Mouse (Mus musculus) hindbrain, embryonic 13.5 days (tissue): ENCODE measurements around the gene Pdzd2. TPM values are rescaled to one million over a fixed set of nuclear protein-coding genes. Genes with fewer than 3 reads are reported as not detected.

Experiments used
- ATAC-seq: fragments of 200-750 bp; cut with Nextera tagmentation; 2 replicates; pipeline ENCODE4 v1.8.0; 2017; ENCODE audit warnings: moderate TSS enrichment; ENCODE audit not compliant: low FRiP score
- H3K27ac ChIP-seq: fragments of 300-500 bp; sonication (generic); 2 replicates; pipeline ENCODE4 v1.5.1; 2015; ENCODE audit warnings: inconsistent platforms, mild to moderate bottlenecking, moderate library complexity
- H3K27me3 ChIP-seq: fragments of 300-500 bp; sonication (generic); 2 replicates; pipeline ENCODE4 v1.6.1; 2015; ENCODE audit warnings: mild to moderate bottlenecking, inconsistent platforms
- H3K36me3 ChIP-seq: fragments of 300-500 bp; sonication (generic); 2 replicates; pipeline ENCODE4 v1.6.1; 2015; ENCODE audit warnings: mild to moderate bottlenecking, inconsistent platforms
- H3K4me1 ChIP-seq: fragments of 300-500 bp; sonication (generic); replicated peaks from 2 replicates; pipeline ENCODE4 v1.6.1; 2015; ENCODE audit warnings: inconsistent platforms
- H3K4me2 ChIP-seq: fragments of 300-500 bp; sonication (generic); 2 replicates; pipeline ENCODE4 v1.6.1; 2015; ENCODE audit warnings: inconsistent platforms, mild to moderate bottlenecking, moderate library complexity
- H3K4me3 ChIP-seq: fragments of 300-500 bp; sonication (generic); 2 replicates; pipeline ENCODE4 v1.5.1; 2015; ENCODE audit warnings: mild to moderate bottlenecking, inconsistent platforms
- H3K9ac ChIP-seq: fragments of 300-500 bp; sonication (generic); 2 replicates; pipeline ENCODE4 v1.6.1; 2015; ENCODE audit warnings: mild to moderate bottlenecking, inconsistent platforms
- H3K9me3 ChIP-seq: fragments of 300-500 bp; sonication (generic); 2 replicates; pipeline ENCODE4 v1.6.1; 2016; ENCODE audit warnings: inconsistent platforms
- whole genome bisulfite sequencing: fragments of 180-500 bp; shearing (Covaris S2); methylation state at CpG from one replicate; pipeline ENCODE4 v1.1.7; 2015; 5-methylcytosine and 5-hydroxymethylcytosine counted together
- polyA plus RNA-seq: library from polyadenylated mRNA; unstranded; fragments of >200 nt; fragmentation: Nextera tagmentation; extraction: Ambion mirVana; gene quantifications from 2 replicates; pipeline ENCODE4 v1.2.1, GENCODE M21; 2015

Gene Pdzd2
- polyA plus RNA-seq, 1 experiment from 2014 or later: 12.3 TPM

DNA sequence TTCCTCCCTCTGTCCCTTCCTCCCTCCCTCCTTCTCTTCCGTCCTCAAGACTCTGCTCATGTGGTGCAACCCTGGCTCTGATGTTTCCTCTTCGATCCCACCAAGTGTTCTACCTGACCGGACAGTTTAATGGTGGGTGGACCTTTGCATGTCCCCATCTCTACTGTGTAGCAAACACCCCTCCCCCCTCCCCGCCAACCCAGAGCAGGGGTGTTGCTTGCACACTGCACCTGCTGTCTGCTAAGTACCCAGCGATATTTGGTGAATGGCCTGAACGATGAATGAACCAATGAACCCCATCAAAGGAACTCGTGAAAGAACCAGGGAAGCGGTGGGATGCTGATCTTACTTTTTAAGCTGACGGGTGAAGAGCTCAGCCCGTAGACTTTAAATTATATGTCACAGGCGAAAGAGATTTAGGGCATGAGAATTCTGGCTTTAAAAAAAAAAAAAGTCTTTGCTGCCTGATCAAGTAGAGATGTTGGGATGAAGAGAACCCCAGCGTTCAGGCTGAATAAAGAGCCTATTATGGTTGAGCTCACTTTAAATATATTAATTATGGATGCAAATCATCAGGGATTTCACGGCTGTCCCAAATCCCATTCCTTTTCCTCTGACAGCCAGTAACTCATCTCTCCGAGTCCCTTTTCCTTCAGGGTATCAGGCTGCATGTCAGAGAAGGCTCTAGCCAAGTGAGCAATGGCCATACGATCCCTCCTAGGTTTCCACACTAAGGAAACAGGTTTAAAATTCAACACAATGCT is 350.8 kb downstream of the Pdzd2 start:
- Histone ChIP-seq H3K4me1 (peaks cover 17% of the 10 kb centered on the region), H3K4me3 (no peak overlapping the region), H3K27me3 (no peaks in the 10 kb centered on the region), H3K27ac (no peak overlapping the region), H3K9ac (no peak overlapping the region), H3K9me3 (no peaks in the 10 kb centered on the region), H3K4me2 (no peak overlapping the region), H3K36me3 (no peaks in the 10 kb centered on the region)
- ATAC-seq: peak; percentile 46; the same call in 1 of the 2 replicates
- WGBS: 46% methylated on average over 15 of the region's 15 CpGs

DNA sequence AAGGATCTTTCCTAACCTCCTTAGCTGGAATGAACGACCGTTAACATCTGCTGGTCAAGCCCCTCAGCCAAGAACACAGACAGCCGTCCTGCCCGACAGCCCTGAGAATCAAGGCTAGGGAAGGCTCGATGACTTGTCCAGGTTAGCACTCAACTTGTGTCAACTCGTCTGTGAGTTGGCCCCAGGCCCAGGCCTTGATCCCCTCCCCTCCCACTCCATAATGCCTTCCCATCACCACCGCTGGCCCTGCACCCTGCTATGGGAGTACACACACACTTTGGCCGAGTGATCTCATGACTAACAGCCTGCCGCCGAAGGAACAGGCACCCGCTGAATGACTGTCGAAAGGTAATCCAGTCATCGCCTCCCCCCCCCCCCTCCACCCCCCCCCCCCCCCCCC is 355.0 kb downstream of the Pdzd2 start:
- ATAC-seq: no peak
- 82% methylated on average over 13 of the region's 13 CpGs for WGBS

DNA sequence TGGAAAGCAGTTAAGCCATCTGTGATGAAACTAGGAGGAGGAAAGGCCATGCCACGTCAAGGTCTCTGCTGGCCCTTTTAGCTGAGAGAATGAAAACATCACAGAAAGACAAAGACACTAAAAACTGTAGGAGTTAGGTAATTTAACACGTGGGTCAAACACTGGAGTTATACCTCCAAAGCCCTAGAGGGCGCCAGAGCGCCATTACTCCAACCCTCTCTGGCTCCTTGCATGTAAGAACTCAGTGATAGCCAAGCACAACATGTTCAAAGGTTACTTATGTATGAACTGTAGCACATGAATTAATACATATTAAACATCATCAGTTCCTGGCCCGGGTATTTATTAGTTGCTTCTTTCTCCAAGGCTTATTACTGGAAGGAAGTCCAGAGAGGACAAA is 359.2 kb downstream of the Pdzd2 start:
- Histone ChIP-seq H3K9me3 (no peaks in the 10 kb centered on the region), H3K36me3 (peaks cover 3% of the 10 kb centered on the region; the same call in 1 of the 2 replicates), H3K9ac (no peak overlapping the region), H3K4me2 (no peak overlapping the region), H3K27ac (no peak overlapping the region), H3K4me1 (peaks cover 11% of the 10 kb centered on the region), H3K4me3 (no peak overlapping the region), H3K27me3 (peaks cover 7% of the 10 kb centered on the region)
- no peak for ATAC-seq
- 54% methylated on average over 5 of the region's 5 CpGs for WGBS

More for the DNA sequence above, 355.0 kb downstream of the Pdzd2 start:
- Histone ChIP-seq H3K27me3 (no peaks in the 10 kb centered on the region), H3K9ac (no peak overlapping the region), H3K4me3 (no peak overlapping the region), H3K36me3 (peaks cover 3% of the 10 kb centered on the region; the same call in 1 of the 2 replicates), H3K4me2 (no peak overlapping the region), H3K27ac (no peak overlapping the region), H3K4me1 (peaks cover 16% of the 10 kb centered on the region), H3K9me3 (no peaks in the 10 kb centered on the region)

DNA sequence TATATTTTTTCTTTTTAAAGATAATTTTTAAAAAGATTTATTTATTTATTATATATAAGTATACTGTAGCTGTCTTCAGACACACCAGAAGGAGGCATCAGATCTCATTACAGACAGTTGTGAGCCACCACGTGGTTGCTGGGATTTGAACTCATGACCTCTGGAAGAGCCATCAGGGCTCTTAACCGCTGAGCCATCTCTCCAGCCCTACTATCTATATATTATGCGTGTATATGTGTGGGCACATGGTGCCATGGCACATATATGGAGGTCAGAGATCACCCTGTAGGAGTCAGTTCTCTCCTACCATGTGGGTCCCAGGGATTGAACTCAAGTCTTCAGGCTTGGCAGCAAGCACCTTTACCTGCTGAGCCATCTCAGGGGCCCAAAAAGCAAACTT is 359.7 kb downstream of the Pdzd2 start:
- WGBS: 93% methylated on average over 3 of the region's 3 CpGs
- ATAC-seq: no peak
- H3K4me3 ChIP-seq: no peak overlapping the region
- peaks cover 13% of the 10 kb centered on the region for H3K4me1 ChIP-seq
- no peak overlapping the region for H3K9ac ChIP-seq
- H3K27ac ChIP-seq: no peak overlapping the region
- no peaks in the 10 kb centered on the region for H3K9me3 ChIP-seq
- peaks cover 3% of the 10 kb centered on the region; the same call in 1 of the 2 replicates for H3K36me3 ChIP-seq
- no peak overlapping the region for H3K4me2 ChIP-seq
- peaks cover 12% of the 10 kb centered on the region for H3K27me3 ChIP-seq

DNA sequence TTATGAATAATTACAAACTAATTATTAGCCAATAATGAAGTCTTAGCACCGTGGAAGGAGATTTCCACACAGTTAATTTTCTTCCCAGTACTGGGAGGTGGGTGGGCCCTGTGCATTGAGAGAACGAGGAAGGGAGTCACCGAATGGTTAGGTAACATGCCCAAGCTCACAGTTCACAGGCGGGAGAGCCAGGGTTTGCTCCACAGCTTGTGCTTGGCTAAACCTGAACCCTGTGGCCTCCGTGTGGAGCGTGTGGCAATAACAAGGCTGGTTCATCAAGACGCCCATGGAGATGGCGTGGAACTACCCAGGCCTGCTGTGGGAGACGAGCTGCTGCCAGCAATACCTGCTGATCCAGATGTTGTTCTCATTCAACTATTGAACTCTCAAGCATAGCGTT is 361.9 kb downstream of the Pdzd2 start:
- Histone ChIP-seq H3K9me3 (no peaks in the 10 kb centered on the region), H3K9ac (no peak overlapping the region), H3K4me1 (peaks cover 15% of the 10 kb centered on the region), H3K27me3 (peaks cover 19% of the 10 kb centered on the region), H3K27ac (no peak overlapping the region), H3K4me2 (no peak overlapping the region), H3K4me3 (no peak overlapping the region), H3K36me3 (peaks cover 3% of the 10 kb centered on the region; the same call in 1 of the 2 replicates)
- ATAC-seq: no peak
- 78% methylated on average over 10 of the region's 10 CpGs for WGBS

DNA sequence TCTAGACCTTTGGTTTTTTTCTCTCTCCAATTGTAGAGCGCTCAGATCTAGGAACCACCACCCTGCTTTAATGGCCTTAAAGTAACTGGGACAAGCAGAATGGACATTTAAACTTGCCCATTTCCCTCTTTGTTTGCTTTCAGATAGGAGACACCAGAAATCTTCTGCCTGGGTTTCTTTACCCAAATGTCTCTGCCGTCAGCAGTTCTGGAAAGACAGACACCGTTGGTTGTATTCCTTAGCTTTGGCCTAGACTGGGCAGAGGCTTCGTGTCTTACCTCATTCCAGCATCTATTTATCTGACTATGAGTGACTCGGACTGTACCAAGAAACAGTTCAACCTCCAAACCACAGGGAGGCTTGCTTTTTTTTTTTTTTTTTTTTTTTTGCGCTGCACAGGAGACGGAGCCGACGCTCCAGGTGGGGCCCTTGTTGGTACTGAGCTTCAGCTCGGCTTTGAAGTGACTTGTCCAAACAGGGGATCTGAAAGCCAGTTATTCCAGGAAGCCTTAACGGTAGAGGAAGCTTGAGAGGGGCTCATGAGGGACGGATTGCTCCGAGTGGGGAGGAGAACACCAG is 363.1 kb downstream of the Pdzd2 start:
- Histone ChIP-seq H3K4me3 (no peak overlapping the region), H3K27ac (no peak overlapping the region), H3K4me2 (peak overlapping the region; percentile 50), H3K27me3 (peaks cover 19% of the 10 kb centered on the region), H3K4me1 (peaks cover 17% of the 10 kb centered on the region), H3K36me3 (peaks cover 3% of the 10 kb centered on the region; the same call in 1 of the 2 replicates), H3K9me3 (no peaks in the 10 kb centered on the region), H3K9ac (peak overlapping the region; percentile 55; the same call in 1 of the 2 replicates)
- no peak for ATAC-seq
- WGBS: 48% methylated on average over 13 of the region's 13 CpGs

DNA sequence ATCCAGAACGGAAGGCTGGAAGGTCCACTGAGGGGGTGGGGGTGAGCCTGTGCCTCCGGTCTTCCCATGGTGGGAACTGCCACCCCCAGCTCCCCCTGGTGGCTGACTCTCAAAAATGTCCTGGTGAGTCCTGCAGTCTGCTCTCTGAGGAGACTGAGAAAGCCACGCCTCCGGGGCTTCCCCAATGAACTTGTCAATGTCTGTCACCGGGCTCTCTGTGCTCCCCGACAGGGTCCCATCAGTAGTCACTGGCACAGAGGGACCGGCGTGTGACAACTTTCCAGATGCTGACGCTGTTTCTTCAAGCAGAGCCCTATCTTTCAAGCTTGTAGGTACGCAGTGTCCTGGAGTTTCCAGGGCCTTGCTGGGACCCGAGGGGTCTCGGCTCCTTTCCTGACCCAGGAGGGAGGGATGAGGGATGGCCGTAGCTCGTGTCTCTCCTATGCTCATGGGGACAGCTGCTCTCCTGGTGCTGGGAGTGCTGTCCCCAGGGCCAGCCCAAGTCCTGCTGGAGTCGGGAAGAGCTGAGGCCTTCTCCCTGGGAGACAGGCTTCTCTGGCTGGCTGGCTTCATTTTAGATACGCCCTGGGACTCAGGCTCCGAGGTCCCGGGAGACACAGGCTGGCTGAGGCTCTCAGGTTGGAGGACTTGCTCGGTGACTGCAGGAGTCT is 363.9 kb downstream of the Pdzd2 start:
- peaks cover 20% of the 10 kb centered on the region for H3K4me1 ChIP-seq

DNA sequence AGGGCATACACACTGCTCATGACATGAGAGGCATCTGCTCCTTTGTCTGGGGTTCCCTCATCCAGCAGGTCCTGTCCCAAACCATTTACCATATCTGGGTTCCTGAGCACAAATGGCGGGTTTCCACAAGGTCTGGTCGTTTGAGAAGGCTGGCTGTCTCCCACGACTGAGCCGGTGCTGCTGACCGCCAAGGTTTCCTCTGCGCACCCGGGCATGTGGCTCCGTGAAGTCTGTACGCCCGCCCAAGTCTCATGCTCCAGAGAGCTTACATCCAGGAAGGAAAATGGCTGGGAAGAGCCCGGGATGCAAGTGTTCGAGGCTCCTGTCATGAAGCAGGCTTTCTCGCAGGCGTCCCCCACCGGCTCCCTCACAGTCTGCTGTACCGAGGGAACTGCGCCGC is 364.8 kb downstream of the Pdzd2 start:
- ATAC-seq: no peak
- Histone ChIP-seq H3K27ac (no peak overlapping the region), H3K9ac (no peak overlapping the region), H3K9me3 (no peaks in the 10 kb centered on the region), H3K36me3 (no peaks in the 10 kb centered on the region), H3K4me3 (no peak overlapping the region; the same call in 1 of the 2 replicates), H3K27me3 (peaks cover 21% of the 10 kb centered on the region), H3K4me2 (peak overlapping the region; percentile 50), H3K4me1 (peaks cover 20% of the 10 kb centered on the region)
- WGBS: 60% methylated on average over 18 of the region's 18 CpGs

More for the DNA sequence above, 363.9 kb downstream of the Pdzd2 start:
- Histone ChIP-seq H3K4me3 (peak overlapping the region; percentile 22), H3K4me2 (peak overlapping the region; percentile 50), H3K27ac (0 out of 2 replicates have a peak overlapping the region, but pooled peaks have one; percentile 40), H3K36me3 (peaks cover 3% of the 10 kb centered on the region; the same call in 1 of the 2 replicates), H3K9ac (peak overlapping the region; percentile 55), H3K9me3 (no peaks in the 10 kb centered on the region), H3K27me3 (peaks cover 19% of the 10 kb centered on the region)
- peak; percentile 68 for ATAC-seq
- 2% methylated on average over 19 of the region's 19 CpGs for WGBS

DNA sequence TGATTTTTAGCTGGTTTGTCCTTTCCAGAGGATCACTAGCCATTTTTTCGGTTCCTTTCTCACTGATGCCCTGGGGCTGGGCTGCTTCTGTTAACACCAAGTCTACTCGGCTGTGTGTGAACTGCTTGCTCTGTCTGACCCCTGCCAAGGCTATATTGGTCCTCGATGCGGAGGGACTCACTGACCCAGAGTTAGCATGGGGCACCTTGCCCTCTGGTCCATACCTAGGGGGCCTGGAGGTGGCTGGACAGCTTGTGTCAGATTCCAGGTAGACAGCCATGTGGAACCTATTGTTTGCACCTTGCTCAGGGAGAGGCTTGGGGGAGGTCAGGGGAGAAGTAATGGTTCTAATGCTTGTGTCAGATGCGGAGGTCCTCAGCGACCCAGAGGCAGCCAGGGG is 365.8 kb downstream of the Pdzd2 start:
- Histone ChIP-seq H3K27me3 (peaks cover 22% of the 10 kb centered on the region), H3K9ac (no peak overlapping the region), H3K27ac (no peak overlapping the region), H3K4me3 (no peak overlapping the region), H3K9me3 (no peaks in the 10 kb centered on the region), H3K36me3 (no peaks in the 10 kb centered on the region), H3K4me2 (no peak overlapping the region), H3K4me1 (peaks cover 20% of the 10 kb centered on the region)
- WGBS: 84% methylated on average over 6 of the region's 6 CpGs
- no peak for ATAC-seq

DNA sequence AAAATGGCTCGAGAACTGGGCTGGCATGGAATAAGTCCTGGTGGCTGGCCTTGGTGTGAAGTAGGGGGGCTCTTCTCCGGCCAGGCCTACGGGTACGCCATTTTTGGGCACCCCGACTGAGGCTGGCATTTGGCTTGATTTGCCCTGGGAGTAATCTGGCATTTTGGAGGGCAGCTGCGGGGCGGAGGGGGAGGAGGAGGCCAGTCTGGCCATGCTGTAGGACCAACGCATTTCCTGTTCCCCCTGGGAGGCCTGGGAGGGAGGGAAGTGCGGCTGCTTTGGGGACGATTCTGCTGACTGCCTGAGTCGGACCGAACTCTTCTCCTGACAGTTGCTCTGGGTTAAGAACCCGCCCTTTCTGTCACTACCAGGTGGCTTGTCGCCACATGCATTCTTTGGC is 366.2 kb downstream of the Pdzd2 start:
- H3K9me3 ChIP-seq: no peaks in the 10 kb centered on the region
- no peak overlapping the region for H3K4me3 ChIP-seq
- 81% methylated on average over 14 of the region's 14 CpGs for WGBS
- no peak overlapping the region for H3K9ac ChIP-seq
- H3K4me2 ChIP-seq: no peak overlapping the region
- ATAC-seq: no peak
- H3K27me3 ChIP-seq: peaks cover 22% of the 10 kb centered on the region
- H3K27ac ChIP-seq: no peak overlapping the region
- H3K36me3 ChIP-seq: no peaks in the 10 kb centered on the region
- peaks cover 22% of the 10 kb centered on the region for H3K4me1 ChIP-seq

DNA sequence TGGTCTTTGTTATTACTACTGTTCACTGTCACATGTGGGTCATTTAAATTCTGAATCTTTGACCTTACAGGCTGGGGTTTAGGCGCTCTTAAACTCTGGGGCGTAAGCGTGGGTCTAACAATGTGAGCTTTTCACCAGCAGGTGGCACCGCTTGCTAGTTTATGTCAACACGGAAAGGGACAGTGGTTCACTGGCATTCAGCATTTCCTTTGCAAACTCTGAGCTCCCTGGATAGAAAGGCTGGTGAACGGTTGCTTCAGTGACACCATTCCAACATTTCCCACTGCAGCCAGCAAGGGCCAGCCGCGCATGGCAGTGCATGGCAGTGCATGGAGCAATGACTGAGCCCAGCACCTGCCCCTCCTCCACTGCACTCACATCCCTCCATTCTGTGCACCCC is 368.5 kb downstream of the Pdzd2 start:
- Histone ChIP-seq H3K4me2 (no peak overlapping the region), H3K36me3 (no peaks in the 10 kb centered on the region), H3K27me3 (peaks cover 17% of the 10 kb centered on the region; the same call in 1 of the 2 replicates), H3K4me3 (no peak overlapping the region), H3K9me3 (no peaks in the 10 kb centered on the region), H3K4me1 (peaks cover 42% of the 10 kb centered on the region), H3K9ac (no peak overlapping the region), H3K27ac (0 out of 2 replicates have a peak overlapping the region, but pooled peaks have one; percentile 20)
- WGBS: 8% methylated on average over 8 of the region's 8 CpGs
- peak; percentile 63 for ATAC-seq

DNA sequence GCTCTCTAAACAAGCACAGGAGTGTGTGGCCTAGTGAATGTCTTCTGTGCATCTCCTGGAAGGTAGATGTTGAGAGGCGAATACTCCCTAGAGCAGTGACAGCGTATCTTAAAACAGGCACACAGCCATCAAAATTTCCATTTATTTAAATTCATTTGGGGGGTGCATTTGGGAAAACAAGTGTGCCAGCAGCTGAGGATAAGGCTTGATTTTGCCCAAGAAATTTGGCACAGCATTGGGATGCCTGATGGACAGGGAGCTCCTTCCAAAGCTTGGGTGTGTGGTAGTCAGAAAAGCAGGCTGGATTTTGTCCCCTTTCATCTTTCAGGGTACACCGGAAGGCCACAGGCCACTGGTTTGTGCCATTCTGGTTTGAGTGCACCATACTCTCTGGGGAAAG is 369.6 kb downstream of the Pdzd2 start:
- Histone ChIP-seq H3K9me3 (no peaks in the 10 kb centered on the region), H3K4me1 (peaks cover 42% of the 10 kb centered on the region), H3K4me2 (no peak overlapping the region), H3K27me3 (peaks cover 12% of the 10 kb centered on the region; the same call in 1 of the 2 replicates), H3K4me3 (no peak overlapping the region), H3K36me3 (no peaks in the 10 kb centered on the region), H3K9ac (no peak overlapping the region), H3K27ac (no peak overlapping the region)
- ATAC-seq: no peak
- 95% methylated on average over 3 of the region's 3 CpGs for WGBS
